Mouse (Mus musculus): ENCODE data around the gene Olfr620. TPM values are rescaled to one million over a fixed set of nuclear protein-coding genes. Genes with fewer than 3 reads are reported as not detected.

Olfr620 gene
- polyA plus RNA-seq (2016; fragmentation: Nextera tagmentation; extraction: Ambion mirVana): not detected in 2 replicates

DNA sequence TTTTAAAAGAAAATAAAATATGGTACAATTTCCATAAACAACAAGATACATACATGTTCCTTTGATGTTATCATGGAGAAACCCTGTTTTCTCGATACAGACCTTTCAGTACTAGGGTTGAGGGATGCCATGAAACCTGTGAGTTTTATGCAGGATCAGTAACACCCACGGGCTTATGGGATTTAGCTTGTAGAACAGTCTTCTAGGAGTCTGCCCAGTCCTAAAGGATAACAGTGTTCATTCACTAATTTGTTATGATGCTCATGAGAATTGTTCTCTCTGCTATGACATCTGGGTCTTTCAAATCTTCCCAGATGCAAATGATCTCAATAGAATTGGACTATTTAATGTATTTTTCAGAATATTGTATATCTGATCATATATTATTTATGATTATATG is at the start of gene Olfr620:
TSS of gene Olfr620 (minus strand) at position 101 of the 400 bp plus-strand sequence.
- Histone ChIP-seq H3K4me3 (no peak within 1 kb of the TSS), H3K27ac (no peak within 1 kb of the TSS), H3K9me3 (replicated peaks) (no peaks in the 10 kb centered on the region), H3K27me3 (ENCODE audit: low read depth, poor library complexity, severe bottlenecking) (no peaks in the 10 kb centered on the region), H3K36me3 (no peaks in the 10 kb centered on the region), H3K4me1 (no peaks in the 10 kb centered on the region)
- DNase-seq (ENCODE audit: low spot score): no peak
- WGBS: 88% methylated on average over 2 of the region's 2 CpGs

DNA sequence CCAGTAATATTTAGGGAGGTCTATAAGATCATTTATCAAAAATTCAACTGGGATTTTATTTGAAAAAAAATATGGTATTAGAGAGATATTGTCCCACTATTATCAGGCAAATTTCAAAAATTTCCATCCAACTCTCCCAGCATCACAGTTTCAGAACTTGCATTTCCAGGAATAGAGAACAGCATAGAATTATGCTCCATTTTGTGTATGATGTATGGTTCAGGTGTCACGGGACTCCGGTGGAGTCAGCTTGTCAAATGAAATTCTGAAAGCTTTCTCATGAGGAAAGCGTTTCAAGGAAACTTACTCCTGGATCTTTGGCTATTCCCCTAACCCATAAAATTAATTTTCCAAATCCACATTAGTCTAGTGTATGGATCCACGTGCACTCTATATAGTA is 31.7 kb upstream of the Olfr620 start:
- no peaks in the 10 kb centered on the region for H3K4me1 ChIP-seq
- no peaks in the 10 kb centered on the region for H3K27me3 ChIP-seq (ENCODE audit: low read depth, poor library complexity, severe bottlenecking)
- no peak overlapping the region for H3K27ac ChIP-seq
- no peak for DNase-seq (ENCODE audit: low spot score)
- no peaks in the 10 kb centered on the region for H3K9me3 ChIP-seq (replicated peaks)
- 93% methylated on average over 4 of the region's 4 CpGs for whole genome bisulfite sequencing
- H3K4me3 ChIP-seq: no peak overlapping the region
- no peaks in the 10 kb centered on the region for H3K36me3 ChIP-seq

- no peak within 1 kb of the TSS for H3K4me3 ChIP-seq
- H3K9me3 ChIP-seq (replicated peaks): no peaks in the 10 kb centered on the region
- no peaks in the 10 kb centered on the region for H3K27me3 ChIP-seq (ENCODE audit: low read depth, poor library complexity, severe bottlenecking)
- H3K27ac ChIP-seq: no peak within 1 kb of the TSS
- 82% methylated on average over 1 of the region's 1 CpGs for WGBS
- DNase-seq (ENCODE audit: low spot score): no peak
- no peaks in the 10 kb centered on the region for H3K4me1 ChIP-seq
- H3K36me3 ChIP-seq: no peaks in the 10 kb centered on the region
Observed at GRCm38 (mm10) chr7:103642602-103643001, 30.3 kb upstream of the Olfr620 start, which contains the start of gene Olfr622. Gene Olfr622 (minus strand): TSS chr7:103642702.

- Histone ChIP-seq H3K9me3 (replicated peaks) (no peaks in the 10 kb centered on the region), H3K4me1 (no peaks in the 10 kb centered on the region), H3K36me3 (no peaks in the 10 kb centered on the region), H3K4me3 (no peak overlapping the region), H3K27ac (no peak overlapping the region), H3K27me3 (ENCODE audit: low read depth, poor library complexity, severe bottlenecking) (no peaks in the 10 kb centered on the region)
- no peak for DNase-seq (ENCODE audit: low spot score)
Observed at GRCm38 (mm10) chr7:103636795-103637194, 24.5 kb upstream of the Olfr620 start.

DNA sequence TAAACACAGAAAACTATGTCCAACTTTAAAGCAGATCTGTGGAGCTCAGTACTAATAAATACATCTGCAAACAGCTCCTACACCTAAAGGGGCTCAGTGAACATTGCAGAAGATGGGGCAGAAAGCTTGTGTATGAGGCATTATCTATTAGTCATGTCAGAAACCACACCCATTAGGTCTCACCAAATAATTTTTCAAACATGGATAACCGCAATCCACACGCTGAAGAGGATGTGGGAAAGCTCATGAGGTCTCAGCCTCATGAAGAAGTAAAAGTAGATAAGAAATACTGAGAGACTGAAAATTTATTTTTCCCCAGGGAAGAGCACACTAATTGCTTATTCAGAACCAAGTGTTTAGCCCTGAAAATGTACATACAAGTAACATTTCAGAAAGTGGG is 4.9 kb downstream of the Olfr620 start:
- no peak for DNase-seq (ENCODE audit: low spot score)
- 92% methylated on average over 2 of the region's 2 CpGs for WGBS

GRCm38 (mm10) chr7:103600275-103600674 is 12.1 kb downstream of the Olfr620 start, which contains the start of gene Olfr619:
Gene Olfr619 (plus strand): TSS chr7:103600575.
- H3K4me3 ChIP-seq: no peak within 1 kb of the TSS
- DNase-seq (ENCODE audit: low spot score): no peak
- H3K4me1 ChIP-seq: no peaks in the 10 kb centered on the region
- no peaks in the 10 kb centered on the region for H3K27me3 ChIP-seq (ENCODE audit: low read depth, poor library complexity, severe bottlenecking)
- H3K36me3 ChIP-seq: no peaks in the 10 kb centered on the region
- no peak within 1 kb of the TSS for H3K27ac ChIP-seq
- H3K9me3 ChIP-seq (replicated peaks): no peaks in the 10 kb centered on the region

More for the DNA sequence above, 4.9 kb downstream of the Olfr620 start:
- Histone ChIP-seq H3K9me3 (replicated peaks) (no peaks in the 10 kb centered on the region), H3K4me1 (no peaks in the 10 kb centered on the region), H3K27ac (no peak overlapping the region), H3K4me3 (no peak overlapping the region), H3K27me3 (ENCODE audit: low read depth, poor library complexity, severe bottlenecking) (no peaks in the 10 kb centered on the region), H3K36me3 (no peaks in the 10 kb centered on the region)

GRCm38 (mm10) chr7:103589803-103590202 is 22.5 kb downstream of the Olfr620 start, which contains the start of gene Olfr618:
Gene Olfr618 (plus strand): TSS chr7:103590103.
- 66% methylated on average over 2 of the region's 2 CpGs for WGBS
- Histone ChIP-seq H3K27ac (no peak within 1 kb of the TSS), H3K9me3 (replicated peaks) (no peaks in the 10 kb centered on the region), H3K27me3 (ENCODE audit: low read depth, poor library complexity, severe bottlenecking) (no peaks in the 10 kb centered on the region), H3K4me1 (no peaks in the 10 kb centered on the region), H3K4me3 (no peak within 1 kb of the TSS), H3K36me3 (no peaks in the 10 kb centered on the region)
- DNase-seq (ENCODE audit: low spot score): no peak

- no peaks in the 10 kb centered on the region for H3K36me3 ChIP-seq
- DNase-seq (ENCODE audit: low spot score): no peak
- no peaks in the 10 kb centered on the region for H3K4me1 ChIP-seq
- H3K27me3 ChIP-seq (ENCODE audit: low read depth, poor library complexity, severe bottlenecking): no peaks in the 10 kb centered on the region
- H3K4me3 ChIP-seq: no peak within 1 kb of the TSS
- H3K9me3 ChIP-seq (replicated peaks): no peaks in the 10 kb centered on the region
- H3K27ac ChIP-seq: no peak within 1 kb of the TSS
- 83% methylated on average over 1 of the region's 1 CpGs for WGBS
Observed at GRCm38 (mm10) chr7:103572761-103573160, 39.6 kb downstream of the Olfr620 start, which contains the start of gene Olfr617. Gene Olfr617 (plus strand): TSS chr7:103573061.

GRCm38 (mm10) chr7:103569043-103569442 is 43.3 kb downstream of the Olfr620 start, which contains the start of gene Olfr616:
Gene Olfr616 (minus strand): TSS chr7:103569143.
- no peaks in the 10 kb centered on the region for H3K36me3 ChIP-seq
- DNase-seq (ENCODE audit: low spot score): no peak
- no peak within 1 kb of the TSS for H3K4me3 ChIP-seq
- no peak within 1 kb of the TSS for H3K27ac ChIP-seq
- H3K27me3 ChIP-seq (ENCODE audit: low read depth, poor library complexity, severe bottlenecking): no peaks in the 10 kb centered on the region
- no peaks in the 10 kb centered on the region for H3K4me1 ChIP-seq
- no peaks in the 10 kb centered on the region for H3K9me3 ChIP-seq (replicated peaks)
- WGBS: 95% methylated on average over 3 of the region's 3 CpGs

GRCm38 (mm10) chr7:103555779-103556178 is 56.6 kb downstream of the Olfr620 start, which contains the start of gene Olfr615:
Gene Olfr615 (plus strand): TSS chr7:103556079.
- no peaks in the 10 kb centered on the region for H3K9me3 ChIP-seq (replicated peaks)
- DNase-seq (ENCODE audit: low spot score): no peak
- H3K4me1 ChIP-seq: no peaks in the 10 kb centered on the region
- no peaks in the 10 kb centered on the region for H3K27me3 ChIP-seq (ENCODE audit: low read depth, poor library complexity, severe bottlenecking)
- no peak within 1 kb of the TSS for H3K27ac ChIP-seq
- WGBS: 91% methylated on average over 2 of the region's 2 CpGs
- H3K36me3 ChIP-seq: no peaks in the 10 kb centered on the region
- no peak within 1 kb of the TSS for H3K4me3 ChIP-seq

Small RNA genes within 50 kb of the gene (microRNA-seq; reads per million reads assigned to microRNA genes)
- gene Gm26506: not detected

Other genes starting within 250 kb of the Olfr620 start
- gene Olfr601, start 249.9 kb downstream of the Olfr620 start, polyA plus RNA-seq (2016; fragmentation: Nextera tagmentation; extraction: Ambion mirVana): not detected in 2 replicates
- gene Olfr603, start 226.4 kb downstream of the Olfr620 start, polyA plus RNA-seq (2016; fragmentation: Nextera tagmentation; extraction: Ambion mirVana): not detected in 2 replicates
- gene Usp17lc, start 197.5 kb downstream of the Olfr620 start, polyA plus RNA-seq (2016; fragmentation: Nextera tagmentation; extraction: Ambion mirVana): 0.08 TPM in 1 of 2 replicates, not detected in the other
- gene Olfr605, start 167.1 kb downstream of the Olfr620 start, polyA plus RNA-seq (2016; fragmentation: Nextera tagmentation; extraction: Ambion mirVana): not detected in 2 replicates
- not detected in 2 replicates for gene Olfr606, start 163.5 kb downstream of the Olfr620 start, polyA plus RNA-seq (2016; fragmentation: Nextera tagmentation; extraction: Ambion mirVana)
- not detected in 2 replicates for gene Olfr607, start 148.4 kb downstream of the Olfr620 start, polyA plus RNA-seq (2016; fragmentation: Nextera tagmentation; extraction: Ambion mirVana)
- gene Olfr608, start 142.7 kb downstream of the Olfr620 start, polyA plus RNA-seq (2016; fragmentation: Nextera tagmentation; extraction: Ambion mirVana): not detected in 2 replicates
- gene Olfr609, start 114.5 kb downstream of the Olfr620 start, polyA plus RNA-seq (2016; fragmentation: Nextera tagmentation; extraction: Ambion mirVana): not detected in 2 replicates
- not detected in 2 replicates for gene Olfr610, start 100.4 kb downstream of the Olfr620 start, polyA plus RNA-seq (2016; fragmentation: Nextera tagmentation; extraction: Ambion mirVana)
- gene Olfr611, start 91.7 kb downstream of the Olfr620 start, polyA plus RNA-seq (2016; fragmentation: Nextera tagmentation; extraction: Ambion mirVana): not detected in 2 replicates
- not detected in 2 replicates for gene Olfr612, start 69.8 kb downstream of the Olfr620 start, polyA plus RNA-seq (2016; fragmentation: Nextera tagmentation; extraction: Ambion mirVana)
- not detected in 2 replicates for gene Olfr613, start 64.5 kb downstream of the Olfr620 start, polyA plus RNA-seq (2016; fragmentation: Nextera tagmentation; extraction: Ambion mirVana)
- gene Olfr615, start 56.5 kb downstream of the Olfr620 start, polyA plus RNA-seq (2016; fragmentation: Nextera tagmentation; extraction: Ambion mirVana): not detected in 2 replicates
- gene Olfr616, start 43.4 kb downstream of the Olfr620 start, polyA plus RNA-seq (2016; fragmentation: Nextera tagmentation; extraction: Ambion mirVana): not detected in 2 replicates
- not detected in 2 replicates for gene Olfr617, start 39.5 kb downstream of the Olfr620 start, polyA plus RNA-seq (2016; fragmentation: Nextera tagmentation; extraction: Ambion mirVana)
- gene Olfr618, start 22.4 kb downstream of the Olfr620 start, polyA plus RNA-seq (2016; fragmentation: Nextera tagmentation; extraction: Ambion mirVana): not detected in 2 replicates
- gene Olfr619, start 12.0 kb downstream of the Olfr620 start, polyA plus RNA-seq (2016; fragmentation: Nextera tagmentation; extraction: Ambion mirVana): not detected in 2 replicates
- gene Olfr622, start 30.2 kb upstream of the Olfr620 start, polyA plus RNA-seq (2016; fragmentation: Nextera tagmentation; extraction: Ambion mirVana): not detected in 2 replicates
- not detected in 2 replicates for gene Olfr623, start 51.2 kb upstream of the Olfr620 start, polyA plus RNA-seq (2016; fragmentation: Nextera tagmentation; extraction: Ambion mirVana)
- gene Olfr624, start 58.7 kb upstream of the Olfr620 start, polyA plus RNA-seq (2016; fragmentation: Nextera tagmentation; extraction: Ambion mirVana): 0.04 and 0.06 TPM in 2 replicates
- not detected in 2 replicates for gene Olfr625-ps1, start 70.2 kb upstream of the Olfr620 start, polyA plus RNA-seq (2016; fragmentation: Nextera tagmentation; extraction: Ambion mirVana)
- not detected in 2 replicates for gene Olfr243, start 102.1 kb upstream of the Olfr620 start, polyA plus RNA-seq (2016; fragmentation: Nextera tagmentation; extraction: Ambion mirVana)
- gene Olfr628, start 117.8 kb upstream of the Olfr620 start, polyA plus RNA-seq (2016; fragmentation: Nextera tagmentation; extraction: Ambion mirVana): not detected in 2 replicates
- not detected in 2 replicates for gene Olfr629, start 132.4 kb upstream of the Olfr620 start, polyA plus RNA-seq (2016; fragmentation: Nextera tagmentation; extraction: Ambion mirVana)
- not detected in 2 replicates for gene Olfr630, start 144.8 kb upstream of the Olfr620 start, polyA plus RNA-seq (2016; fragmentation: Nextera tagmentation; extraction: Ambion mirVana)
- not detected in 2 replicates for gene Olfr69, start 159.1 kb upstream of the Olfr620 start, polyA plus RNA-seq (2016; fragmentation: Nextera tagmentation; extraction: Ambion mirVana)
- not detected in 2 replicates for gene Olfr68, start 167.2 kb upstream of the Olfr620 start, polyA plus RNA-seq (2016; fragmentation: Nextera tagmentation; extraction: Ambion mirVana)
- gene Olfr67, start 179.3 kb upstream of the Olfr620 start, polyA plus RNA-seq (2016; fragmentation: Nextera tagmentation; extraction: Ambion mirVana): not detected in 2 replicates
- gene Hbb-bt, start 201.5 kb upstream of the Olfr620 start, polyA plus RNA-seq (2016; fragmentation: Nextera tagmentation; extraction: Ambion mirVana): 172 and 327 TPM in 2 replicates
- 49.0 and 110 TPM in 2 replicates for gene Hbb-bs, start 215.6 kb upstream of the Olfr620 start, polyA plus RNA-seq (2016; fragmentation: Nextera tagmentation; extraction: Ambion mirVana)
- gene Hbb-bh2, start 228.0 kb upstream of the Olfr620 start, polyA plus RNA-seq (2016; fragmentation: Nextera tagmentation; extraction: Ambion mirVana): 0.29 TPM in 1 of 2 replicates, not detected in the other
- 2,391 and 3,747 TPM in 2 replicates for gene Hbb-bh1, start 230.6 kb upstream of the Olfr620 start, polyA plus RNA-seq (2016; fragmentation: Nextera tagmentation; extraction: Ambion mirVana)
- 6,719 and 7,575 TPM in 2 replicates for gene Hbb-y, start 240.7 kb upstream of the Olfr620 start, polyA plus RNA-seq (2016; fragmentation: Nextera tagmentation; extraction: Ambion mirVana)